Mouse (Mus musculus) spleen, adult 18-20 months (tissue): ENCODE results near the gene Adam15.

Experiments
- DNase-seq, 2 experiments: peaks; one replicate each; pipeline ENCODE4 v3.0.0; 2022; ENCODE audit warnings: mixed read lengths in 2 of 2

Gene Adam15

DNA sequence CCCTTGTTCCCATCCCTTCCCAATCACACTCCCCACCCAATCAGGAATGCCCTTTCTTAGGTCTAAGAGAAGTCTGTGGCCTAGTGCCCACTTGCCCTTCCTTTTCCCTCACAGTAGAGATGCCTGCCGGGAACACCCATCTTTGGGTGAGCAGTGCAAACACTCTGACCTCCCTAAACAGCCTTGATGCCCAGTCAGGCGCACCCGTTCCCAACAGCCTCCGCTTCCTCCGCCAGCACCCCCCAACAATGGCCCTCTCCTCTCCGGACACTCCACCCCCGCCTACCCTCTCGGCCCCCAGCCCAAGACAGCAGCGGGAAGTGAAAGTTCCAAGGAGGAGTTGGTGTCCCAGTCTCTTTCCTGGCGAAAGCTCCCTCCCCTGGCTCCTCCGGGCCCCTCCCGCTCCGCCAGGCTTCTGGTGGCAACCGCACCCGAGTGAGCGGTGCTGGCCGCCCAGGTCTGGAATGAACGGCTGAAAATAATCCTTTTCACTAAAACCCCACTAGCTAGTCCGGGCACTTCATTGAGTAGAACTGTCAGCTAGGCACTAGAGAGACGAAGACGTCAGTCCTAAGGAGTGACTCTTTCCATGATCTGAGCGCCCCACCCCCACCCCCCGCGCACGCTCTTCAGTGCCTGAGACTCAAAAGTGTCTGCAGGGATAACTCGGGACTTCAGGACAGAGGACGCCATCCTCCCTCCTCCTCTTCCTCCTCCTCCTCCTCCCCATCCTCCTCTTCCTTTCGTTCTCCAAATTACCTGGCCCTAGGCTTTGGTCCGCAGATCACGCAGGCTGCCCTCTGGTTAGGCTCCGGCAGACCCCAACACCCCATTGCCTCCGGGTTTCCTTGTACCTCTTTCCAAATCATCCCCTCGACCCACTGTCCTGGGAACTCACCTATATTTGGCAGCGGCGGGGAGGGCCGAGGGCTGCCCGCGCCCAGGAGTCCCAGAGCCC lies 606 bp downstream of the Adam15 start:
- peak in 1 of 2 experiments; percentile 25 for DNase-seq

DNA sequence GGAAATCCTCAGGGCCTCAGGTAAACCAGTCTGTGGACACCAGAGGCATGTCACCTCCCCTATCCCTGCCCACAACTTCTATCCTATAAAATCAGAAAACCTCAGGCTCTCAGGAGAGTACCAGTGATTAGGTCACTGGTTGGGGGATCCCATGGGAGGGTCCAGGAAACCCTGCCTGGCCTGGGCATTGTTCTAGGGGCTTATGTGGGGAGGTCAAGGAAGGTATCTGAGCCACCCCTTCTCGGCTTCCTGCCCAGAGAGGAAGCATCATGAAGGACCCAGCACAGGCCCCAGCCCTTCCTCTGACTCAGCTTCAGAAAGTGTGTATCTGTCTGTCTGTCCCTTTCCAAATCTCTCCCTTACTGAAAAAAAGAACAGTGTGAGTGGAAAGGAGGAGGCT lies 1.9 kb downstream of the Adam15 start:
- DNase-seq = no peak

DNA sequence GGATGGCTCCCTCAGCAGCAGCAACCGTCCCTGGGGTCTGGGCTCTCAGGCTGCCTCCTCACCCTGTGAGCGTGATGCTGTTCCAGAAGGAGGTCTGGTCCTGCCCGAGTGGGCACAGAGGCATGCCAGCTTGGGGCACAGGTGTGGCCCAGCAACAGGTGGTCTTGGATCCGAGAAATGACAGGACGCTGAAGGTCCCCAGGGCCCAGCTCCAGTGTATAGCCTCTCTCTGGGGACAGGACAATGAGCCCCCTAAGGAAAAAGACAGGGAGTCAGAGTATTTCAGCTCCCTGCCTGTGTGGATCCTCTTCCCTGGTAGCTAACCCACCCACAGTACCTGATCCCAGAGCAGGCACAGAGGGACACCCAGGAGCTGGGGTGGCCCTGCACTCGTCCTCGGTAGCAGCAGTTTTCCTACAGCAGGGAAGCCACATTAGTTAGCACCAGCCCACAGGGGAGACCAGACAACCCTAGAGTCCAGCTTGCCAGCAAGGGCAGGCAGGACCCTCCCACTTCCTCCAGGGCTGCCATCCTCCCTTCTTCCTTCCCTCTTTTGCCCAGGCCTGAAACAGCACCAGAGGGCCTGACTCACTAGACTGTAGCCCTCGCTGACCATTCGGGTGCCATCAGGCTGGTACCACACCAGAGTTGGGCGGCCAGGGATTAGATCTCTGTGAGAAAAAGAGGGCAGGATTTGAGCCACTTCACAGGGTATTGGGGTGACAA lies 2.8 kb downstream of the Adam15 start:
- DNase-seq = no peak

DNA sequence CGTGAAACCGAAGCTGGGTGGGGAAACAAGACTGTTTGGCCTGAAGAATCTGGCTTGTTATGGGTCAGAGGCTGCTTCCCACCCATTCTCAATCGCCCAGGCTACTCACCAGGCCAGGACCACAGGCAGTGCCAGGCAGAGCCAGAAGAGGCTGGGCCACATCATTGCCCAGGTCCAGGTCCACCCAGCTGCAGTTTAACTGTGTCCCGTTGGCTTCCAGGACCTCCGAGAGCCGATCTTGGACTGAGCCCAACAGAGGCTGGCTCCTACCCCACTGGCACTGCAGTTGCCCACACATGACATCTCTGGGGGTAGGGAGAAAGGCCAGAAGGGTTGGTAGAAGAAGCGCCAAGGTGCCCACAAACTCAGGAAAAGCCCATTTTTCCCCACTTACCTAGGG lies 6.5 kb downstream of the Adam15 start:
- no peak for DNase-seq

DNA sequence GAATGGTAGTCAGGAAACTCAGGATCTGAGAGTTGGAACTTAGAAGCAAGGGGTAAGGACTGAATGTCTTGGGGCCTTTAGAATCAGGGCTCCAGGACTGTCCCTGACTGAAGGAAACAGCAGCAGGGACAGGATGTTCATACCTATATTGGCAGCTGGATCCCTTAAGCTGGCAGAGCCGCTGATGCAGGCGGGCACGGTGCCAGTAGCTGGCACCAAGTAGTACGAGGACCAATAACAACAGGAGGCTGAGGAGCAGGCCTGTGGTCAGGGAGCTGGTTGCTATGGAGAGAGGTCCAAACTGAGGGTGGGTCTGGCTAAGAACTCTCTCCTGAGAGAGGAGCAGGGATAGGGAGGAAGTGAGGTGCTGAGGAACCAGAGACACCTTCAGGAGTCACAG lies 8.0 kb downstream of the Adam15 start:
- no peak for DNase-seq

DNA sequence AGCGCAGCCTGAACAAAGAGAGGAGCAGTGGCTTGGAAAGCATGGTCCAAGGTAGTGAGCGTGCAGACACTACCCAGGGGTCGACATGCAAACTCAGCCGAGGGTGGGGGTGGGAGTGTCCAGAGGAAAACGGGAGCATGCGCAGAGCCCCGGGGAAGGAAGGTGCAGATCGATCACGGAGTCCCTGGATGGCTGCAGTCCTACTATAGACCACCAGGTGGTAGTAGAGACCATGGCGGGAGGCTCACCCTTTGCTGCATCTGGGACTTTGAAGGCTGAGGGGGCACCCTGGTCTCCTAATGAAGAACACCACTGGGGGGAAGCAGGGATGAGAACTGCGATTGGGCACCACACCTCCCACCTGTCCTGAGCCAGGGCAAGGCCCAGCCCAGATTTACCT lies 9.3 kb downstream of the Adam15 start:
- DNase-seq = peak; percentile 48 to 78

DNA sequence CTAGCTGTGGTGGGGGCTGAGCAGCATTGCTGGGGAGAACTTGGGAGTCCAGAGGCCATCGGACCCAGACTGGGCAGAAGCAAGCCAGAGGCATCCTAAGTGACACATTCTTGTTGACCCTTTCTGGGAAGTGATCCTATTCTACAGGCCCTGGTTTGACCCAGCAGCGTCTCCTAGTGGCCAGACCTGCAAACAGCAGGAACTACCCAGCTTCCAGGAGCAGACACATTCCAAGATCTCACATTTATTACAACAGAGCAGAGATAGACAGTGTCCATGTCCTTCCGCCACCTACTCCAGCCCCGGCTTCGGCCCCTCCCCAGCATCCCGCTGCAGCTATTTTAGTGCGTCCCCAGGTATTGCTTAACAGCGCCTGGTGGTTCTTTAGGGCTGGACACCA lies 10.4 kb downstream of the Adam15 start:
- peak in 1 of 2 experiments; percentile 70 for DNase-seq

DNA sequence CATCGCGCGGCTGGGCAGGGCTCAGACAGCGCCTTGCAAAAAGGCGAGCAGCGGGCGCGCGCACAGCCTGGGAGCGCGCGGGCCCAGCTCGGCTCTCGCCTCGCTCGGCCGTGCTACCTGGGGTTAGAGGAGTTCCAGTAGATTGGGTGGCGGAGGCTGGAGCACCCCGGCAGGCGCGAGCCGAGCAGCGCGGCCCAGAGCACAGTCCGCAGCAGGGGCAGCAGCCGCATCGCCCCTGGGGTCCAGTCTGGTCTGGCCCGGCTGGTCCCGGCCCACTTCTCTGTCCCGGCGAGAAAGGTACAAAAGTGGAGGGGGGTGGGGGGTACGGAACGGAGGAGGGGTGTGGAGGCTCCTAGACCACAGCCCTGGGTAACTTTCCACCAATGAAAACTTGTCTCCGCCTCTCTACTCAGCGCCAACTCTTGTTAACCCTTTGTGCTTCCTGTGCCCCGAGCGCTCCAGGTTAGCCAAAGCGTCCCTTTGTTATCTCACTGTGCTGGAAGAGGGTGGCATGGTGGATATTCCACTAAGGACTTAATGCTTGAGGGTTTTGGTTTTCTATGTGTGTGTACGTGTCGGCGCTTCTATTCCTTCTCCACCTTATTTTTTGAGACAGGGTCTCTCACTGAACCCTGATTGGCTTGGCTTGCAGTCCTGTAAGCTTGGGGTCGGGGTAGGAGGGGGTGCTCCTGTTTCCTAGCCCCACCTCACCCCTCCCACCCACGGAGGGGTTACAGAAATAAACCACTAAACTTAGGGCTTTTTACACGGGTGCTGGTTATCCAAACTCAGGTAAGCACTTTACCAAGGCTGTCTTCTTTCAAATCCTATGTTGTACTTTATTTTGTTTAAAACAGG lies 11.8 kb downstream of the Adam15 start, which contains the start of gene Efna4:
Gene Efna4 (minus strand): TSS at position 308 of the 858 bp plus-strand sequence.
- DNase-seq = peak in 1 of 2 experiments; percentile 41

DNA sequence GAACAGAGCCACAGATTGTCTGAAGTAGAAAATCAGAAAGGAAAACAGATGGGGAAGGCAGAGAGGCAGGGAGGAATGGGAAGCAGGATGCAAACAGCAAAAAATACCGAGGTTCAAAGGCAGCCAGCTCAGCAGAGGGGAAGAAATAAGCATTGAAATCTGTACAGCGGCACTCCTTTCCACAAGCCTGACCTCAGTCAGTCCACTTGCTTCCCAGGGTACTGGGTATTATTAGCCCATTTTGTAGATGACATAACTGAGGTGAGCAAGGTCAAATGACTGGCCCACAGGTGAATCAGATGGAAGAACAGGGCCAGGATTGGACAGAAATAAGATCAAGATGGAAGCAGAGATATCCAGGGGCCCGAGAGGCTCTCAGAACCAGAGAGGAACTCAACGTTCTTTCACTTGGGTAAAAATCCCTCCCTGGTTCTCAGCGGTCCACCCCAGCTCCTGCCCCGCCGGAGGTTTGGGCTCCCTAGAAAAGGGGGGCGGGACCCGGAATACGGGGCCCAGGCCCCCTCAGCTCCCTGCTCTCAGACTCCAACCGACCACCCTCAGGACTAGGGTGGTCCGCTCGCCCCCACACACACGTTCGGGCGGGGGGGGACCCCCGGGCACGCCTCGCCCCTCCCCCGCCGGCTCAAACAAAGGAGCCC lies 12.6 kb downstream of the Adam15 start:
- no peak for DNase-seq

DNA sequence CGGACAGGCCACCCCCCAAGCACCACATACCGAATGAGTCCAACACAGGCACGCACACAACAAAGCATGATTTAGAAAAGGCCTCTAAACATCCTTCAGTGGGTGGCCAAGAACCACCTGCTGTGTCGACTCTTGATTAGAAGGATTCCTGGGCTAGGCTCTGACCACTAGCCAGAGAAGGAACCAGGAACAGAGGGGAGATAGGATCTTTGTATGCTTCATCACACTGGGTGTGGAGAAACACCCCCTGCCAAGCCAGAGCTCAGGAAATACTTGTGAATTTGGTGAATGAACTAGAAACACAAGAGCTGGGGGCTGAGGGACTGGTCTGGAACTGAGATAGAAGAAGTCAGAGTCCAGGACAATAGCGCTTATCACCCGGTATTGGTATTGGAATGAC lies 13.3 kb downstream of the Adam15 start:
- DNase-seq = no peak

DNA sequence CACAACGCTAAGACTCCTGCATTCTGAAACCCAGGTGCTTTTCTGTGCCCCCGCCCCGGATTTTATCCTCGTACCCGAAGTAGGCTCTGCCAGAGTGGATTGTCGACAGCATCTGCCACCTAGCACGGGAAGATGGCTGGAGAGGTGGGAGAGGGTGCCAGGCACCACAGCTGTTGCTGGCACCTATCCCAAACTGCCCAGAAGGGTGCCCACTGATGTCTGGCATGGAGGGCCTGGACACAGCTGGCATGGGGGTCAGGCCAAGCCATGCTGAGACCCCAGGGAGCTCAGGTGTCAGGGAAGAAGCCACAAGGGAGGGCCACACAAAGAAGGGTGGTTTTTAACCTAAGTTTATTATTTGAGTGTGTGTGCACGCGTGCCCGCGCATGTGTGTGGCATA lies 16.7 kb downstream of the Adam15 start:
- DNase-seq = no peak

DNA sequence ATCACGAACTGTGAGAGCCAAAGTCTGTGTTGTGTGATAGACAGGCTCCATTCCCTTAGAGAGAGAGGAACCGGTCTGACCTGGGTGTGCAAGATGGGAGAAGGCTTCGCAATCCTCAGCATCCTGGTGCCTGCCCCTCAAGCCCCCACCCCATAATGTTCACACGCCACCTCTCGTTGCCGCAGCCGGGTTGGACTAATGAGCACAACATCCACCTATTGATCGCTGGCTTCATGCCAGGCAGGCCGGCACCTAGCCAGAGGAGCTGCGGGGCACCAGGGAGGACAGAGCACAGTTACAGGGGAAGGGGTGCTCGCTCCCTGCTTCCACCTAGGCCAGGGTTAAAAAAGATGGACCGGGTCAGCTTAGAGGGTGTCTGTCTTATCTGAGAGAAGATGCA lies 17.3 kb downstream of the Adam15 start:
- no peak for DNase-seq

DNA sequence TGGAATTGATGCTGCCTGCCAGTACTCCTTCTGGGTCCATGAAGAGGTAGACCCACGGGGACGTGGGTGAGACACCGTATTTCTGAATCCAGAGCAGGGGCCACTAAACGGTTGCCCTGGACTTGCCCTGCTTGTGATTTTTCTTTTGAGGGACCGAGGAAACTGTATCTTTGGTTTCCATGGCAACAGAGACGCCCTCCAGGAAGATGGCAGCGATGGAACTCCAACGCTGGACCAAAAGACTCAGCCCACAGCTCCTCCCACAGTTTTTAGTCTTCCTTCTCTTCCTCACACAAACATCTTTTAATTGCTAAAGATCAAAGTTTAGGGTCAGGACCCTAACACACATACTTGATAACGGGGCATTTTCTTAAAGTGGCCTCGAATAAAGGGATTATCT lies 17.8 kb downstream of the Adam15 start:
- DNase-seq = no peak

DNA sequence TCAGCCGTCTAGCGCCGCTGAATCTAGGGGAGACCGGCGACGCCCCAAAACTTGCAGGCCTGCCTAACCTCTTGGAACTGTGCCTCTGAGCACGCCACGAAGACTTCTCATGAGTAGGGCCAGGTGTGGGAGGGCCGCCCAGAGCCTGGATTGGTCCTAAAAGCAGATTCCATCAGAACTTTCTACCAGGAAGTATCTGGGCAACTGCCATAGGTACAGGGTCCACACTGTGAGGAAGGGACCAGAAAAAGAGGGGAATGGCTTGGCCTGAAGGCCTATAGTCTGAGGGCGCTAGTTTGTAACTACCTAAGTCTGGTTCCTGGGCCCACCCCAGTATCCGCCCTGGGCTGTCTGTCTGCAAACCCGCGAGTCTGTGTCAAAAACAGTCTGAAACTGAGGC lies 18.2 kb downstream of the Adam15 start:
- DNase-seq = no peak

DNA sequence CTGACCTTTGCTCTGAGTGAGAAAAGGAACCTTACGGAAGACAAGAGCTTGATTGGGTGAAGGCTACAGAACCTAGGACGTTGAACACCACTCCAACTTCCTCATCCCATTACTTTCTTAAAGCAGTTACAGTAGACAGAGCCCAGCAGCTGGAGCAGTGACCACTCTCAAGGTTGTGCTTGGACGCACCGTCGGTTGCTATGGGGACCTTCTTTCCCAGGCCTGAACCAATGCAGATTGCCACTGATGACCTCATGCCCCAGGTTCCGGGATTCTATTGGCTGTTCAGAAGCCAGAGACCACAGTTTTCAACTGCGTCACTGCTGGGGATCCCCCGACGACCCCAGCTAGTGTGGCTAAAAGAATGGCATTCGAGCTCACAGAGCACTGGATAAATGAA lies 18.8 kb downstream of the Adam15 start:
- no peak for DNase-seq

DNA sequence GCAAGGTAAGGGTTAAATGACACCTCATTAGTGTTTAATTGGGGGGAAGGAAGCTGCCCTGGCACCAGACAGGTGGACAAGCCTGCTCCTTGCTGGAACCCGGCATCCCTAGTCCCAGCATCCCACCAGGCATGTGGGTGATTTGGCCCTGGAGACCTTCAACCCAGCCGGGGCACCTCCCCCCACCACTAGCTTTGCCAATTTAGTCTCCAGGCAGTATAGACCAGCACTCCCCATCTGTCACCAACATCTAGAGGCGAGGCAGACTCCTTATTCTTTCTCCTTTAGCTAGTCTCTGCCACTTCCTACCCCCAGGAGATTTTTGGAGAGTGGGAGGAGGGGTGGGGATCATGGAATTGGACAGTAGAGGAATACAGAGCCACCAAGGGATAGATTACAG lies 19.4 kb downstream of the Adam15 start:
- no peak for DNase-seq

DNA sequence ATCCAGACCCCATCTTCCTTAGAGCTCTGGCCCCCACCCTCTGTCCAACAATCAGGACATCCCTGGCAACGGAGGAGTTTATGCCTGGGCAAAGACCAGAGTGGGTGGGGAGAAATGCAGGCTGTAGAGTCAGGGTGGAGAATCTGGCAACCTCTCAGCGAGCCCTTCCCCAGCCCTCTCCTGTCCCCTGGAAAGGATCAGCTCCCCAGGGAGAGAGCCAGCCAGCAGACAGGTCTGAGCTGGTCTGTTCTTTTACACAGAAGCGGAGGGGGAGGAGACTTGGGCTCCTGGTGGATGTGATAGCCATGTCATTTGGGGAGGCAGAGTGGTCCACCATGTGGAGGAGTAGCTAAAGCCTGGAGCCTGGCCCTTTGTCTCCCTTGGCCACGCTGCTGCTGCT lies 21.2 kb downstream of the Adam15 start:
- DNase-seq = no peak

DNA sequence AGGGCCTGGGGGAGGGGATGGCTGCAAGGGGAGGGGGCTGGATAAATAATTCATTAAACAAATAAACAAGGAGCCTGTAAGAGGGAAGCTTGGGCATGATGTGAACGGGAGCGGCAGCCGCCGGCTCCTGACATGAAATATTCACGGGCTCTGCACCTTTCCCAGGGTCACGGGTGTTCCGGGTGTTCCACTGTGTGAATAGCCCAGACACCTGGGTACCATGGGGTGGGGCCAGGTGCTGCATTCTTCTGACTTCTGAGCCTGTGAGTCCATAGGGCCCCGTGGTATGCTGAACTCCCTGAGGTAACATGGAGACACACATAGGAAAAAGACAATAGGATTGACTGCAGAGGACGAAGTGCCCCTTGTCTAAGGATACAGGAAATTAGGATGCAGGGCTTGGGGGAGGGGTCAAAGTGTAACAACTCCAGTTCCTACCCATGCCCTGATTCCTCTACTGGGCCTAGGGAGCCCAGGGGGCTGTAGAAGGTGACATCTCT lies 22.4 kb downstream of the Adam15 start:
- DNase-seq = no peak

DNA sequence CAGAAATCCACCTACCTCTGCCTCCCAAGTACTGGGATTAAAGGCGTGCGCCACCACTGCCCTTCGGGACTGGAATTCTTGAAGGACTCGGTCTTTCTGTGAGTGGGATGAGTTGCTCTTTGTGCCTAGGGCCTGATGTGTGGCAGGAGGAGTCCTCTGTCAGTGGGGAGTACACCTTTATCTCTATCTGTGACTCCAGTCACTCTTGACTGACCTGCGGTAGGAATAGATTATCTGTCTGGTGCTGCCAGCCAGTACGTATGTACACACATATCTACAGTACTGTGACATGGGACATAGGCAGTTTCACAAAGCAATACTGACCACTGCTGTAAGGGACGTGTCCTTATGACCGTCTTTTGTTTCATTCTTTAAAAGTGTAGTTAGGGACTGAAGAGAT lies 23.9 kb downstream of the Adam15 start:
- no peak for DNase-seq

DNA sequence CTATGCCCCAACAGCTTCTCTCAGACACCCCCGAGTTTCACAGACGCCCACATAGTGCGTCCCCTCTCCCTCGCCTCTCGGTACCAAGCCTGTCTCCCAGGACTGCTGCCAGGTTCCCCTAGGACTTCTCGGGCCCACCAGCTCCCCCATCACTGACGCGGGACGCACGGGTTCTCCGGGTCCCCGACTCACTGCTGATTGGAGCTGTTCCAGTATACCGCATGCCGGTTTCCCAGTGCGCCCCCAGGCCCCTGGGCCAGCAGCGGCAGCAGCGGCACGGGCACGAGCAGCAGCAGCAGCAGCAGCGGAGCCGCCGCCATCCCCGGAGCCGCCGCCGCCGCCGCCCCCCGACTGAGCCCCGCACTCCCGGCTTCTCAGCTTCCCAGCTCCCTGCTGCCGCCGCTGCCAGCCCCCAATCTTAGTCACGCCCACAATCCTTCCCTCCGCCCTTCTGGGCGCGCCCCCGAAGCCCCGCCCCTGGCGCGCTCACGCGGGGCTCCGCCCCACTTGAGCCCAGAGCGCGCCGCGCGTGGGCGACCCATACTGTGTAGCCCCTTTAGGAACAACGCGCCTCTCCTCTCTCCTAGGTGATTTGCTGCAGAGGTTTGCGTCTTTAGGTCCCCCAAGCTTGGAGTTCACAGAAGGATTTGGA lies 27.2 kb downstream of the Adam15 start, which contains the start of gene Efna3:
Gene Efna3 (minus strand): TSS at position 452 of the 652 bp plus-strand sequence.
- DNase-seq = peak; percentile 40 to 43

DNA sequence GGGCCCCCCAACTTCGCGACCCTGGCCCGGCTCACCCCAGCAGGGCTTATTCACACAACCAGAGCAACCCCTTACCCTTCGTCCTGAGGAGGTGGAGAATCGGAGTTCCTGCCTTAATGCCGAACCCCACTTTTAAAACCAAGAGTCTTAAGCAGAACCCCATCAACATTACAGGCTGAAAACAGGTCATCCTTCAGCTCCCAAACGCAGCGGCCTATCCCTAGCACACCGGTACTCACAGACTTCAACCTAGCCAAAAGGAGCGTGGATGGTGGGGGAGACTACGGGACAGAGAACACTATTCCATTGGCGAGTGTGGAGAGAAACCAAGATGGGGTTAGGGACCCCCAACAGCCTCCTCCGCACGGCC lies 27.7 kb downstream of the Adam15 start:
- DNase-seq = no peak
